Mouse (Mus musculus): ENCODE measurements around the gene Uqcc2.

DNA sequence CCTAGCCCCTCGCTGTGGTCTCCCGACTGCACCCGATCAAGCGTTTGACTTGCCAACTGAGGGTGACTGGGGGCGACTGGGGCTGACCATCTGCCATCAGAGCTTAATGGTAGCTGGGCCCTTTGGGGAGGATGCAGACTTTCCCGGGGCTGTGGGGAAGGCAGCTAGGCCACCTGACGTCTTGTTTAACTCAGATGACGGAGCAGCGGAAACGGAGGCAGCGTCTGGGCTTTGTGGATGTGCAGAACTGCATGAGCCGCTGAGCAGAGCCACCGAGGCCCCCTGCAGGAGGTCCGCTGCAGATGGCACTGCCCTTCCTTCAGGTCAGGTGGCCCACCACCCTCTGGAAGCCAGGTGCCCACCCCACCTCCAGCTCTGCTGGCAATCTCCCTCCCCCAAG lies 12.4 kb downstream of the Uqcc2 start:
- no peak for TF ChIP-seq POLR2A (IDR thresholded peaks at IDR 0.05; ENCODE audit: low read depth, low read length)
- TF ChIP-seq CTCF (conservative IDR thresholded peaks at IDR 0.05 in 1 of 2, IDR thresholded peaks at IDR 0.05 in 1 of 2; ENCODE audit: low read depth in 2 of 2, low read length in 2 of 2) = no peak
- TF ChIP-seq TBP (conservative IDR thresholded peaks at IDR 0.05; ENCODE audit: low read depth, low read length) = no peak
- TF ChIP-seq POLR2AphosphoS2 (IDR thresholded peaks at IDR 0.05; ENCODE audit: low read depth, low read length) = no peak
- no peak for TF ChIP-seq JUND (conservative IDR thresholded peaks at IDR 0.05; ENCODE audit: low read depth, low read length)
- no peak for TF ChIP-seq KAT2A (IDR thresholded peaks at IDR 0.05; ENCODE audit: insufficient replicate concordance, low read length)
- TF ChIP-seq ZKSCAN1 (IDR thresholded peaks at IDR 0.05; ENCODE audit: borderline replicate concordance, low read depth, low read length) = no peak
- no peak for TF ChIP-seq USF2 (conservative IDR thresholded peaks at IDR 0.05; ENCODE audit: low read depth, low read length)
- no peak for TF ChIP-seq BHLHE40 (IDR thresholded peaks at IDR 0.05; ENCODE audit: low read depth, low read length)
- TF ChIP-seq TCF12 (IDR thresholded peaks at IDR 0.05; ENCODE audit: low read depth, low read length) = no peak
- TF ChIP-seq ZMIZ1 (IDR thresholded peaks at IDR 0.05; ENCODE audit: low read depth, low read length) = no peak
- no peak for TF ChIP-seq RAD21 (IDR thresholded peaks at IDR 0.05; ENCODE audit: low read depth, low read length)

Data from CH12.LX (cell line).